In genomic region chr12:108393637-108394036, GRCm38 (mm10) we compare ENCODE assay signal across 7 mouse cellular contexts. TPM values are rescaled to one million over a fixed set of nuclear protein-coding genes. Genes with fewer than 3 reads are reported as not detected.
A peak's percentile ranks its signal among the peaks of the same experiment; 100 is the strongest.
DNase-seq lines count a peak whose midpoint lies in the region; ATAC-seq lines count a peak whose summit lies in the region.

No protein-coding gene starts in this region.

- H3K4me3 ChIP-seq in kidney, embryonic 14.5 days (ENCODE audit: low read length) = no peak overlapping the region

- H3K9me3 ChIP-seq in kidney, embryonic 14.5 days (ENCODE audit: control insufficient read depth, low read length) = no peaks in the 10 kb centered on the region

- DNase-seq in MN1 (ENCODE audit: low spot score) = peak; percentile 73
- peak; percentile 86 to 89 for DNase-seq in adrenal gland, adult 18-20 months (ENCODE audit: low spot score in 2 of 2)
- peak; percentile 99 for DNase-seq in heart, adult 11 months
- peak; percentile 87 for DNase-seq in ovary, adult 18-20 months (ENCODE audit: low spot score)
- DNase-seq in right cerebral cortex, postnatal 25 days = no peak
- DNase-seq in left cerebral cortex, adult 11 months (ENCODE audit: low spot score) = no peak

- no peak overlapping the region for H3K4me2 ChIP-seq in kidney, embryonic 14.5 days (replicated peaks; ENCODE audit: low read depth, low read length)

- peak overlapping the region; percentile 15; the same call in 1 of the 2 replicates for H3K27ac ChIP-seq in kidney, embryonic 14.5 days (ENCODE audit: low read depth, low read length)

- 66% methylated on average over 4 of the region's 4 CpGs for WGBS in kidney, embryonic 14.5 days

- peak; percentile 59; the same call in 1 of the 2 replicates for ATAC-seq in kidney, embryonic 14.5 days (ENCODE audit: low FRiP score, low TSS enrichment)

- H3K9ac ChIP-seq in kidney, embryonic 14.5 days (ENCODE audit: low read depth, low read length) = no peak overlapping the region

- no peaks in the 10 kb centered on the region for H3K27me3 ChIP-seq in kidney, embryonic 14.5 days (ENCODE audit: control insufficient read depth, insufficient read depth, low read length)

- H3K4me1 ChIP-seq in kidney, embryonic 14.5 days (ENCODE audit: control insufficient read depth, insufficient read depth, low read length) = peaks cover 30% of the 10 kb centered on the region

- no peaks in the 10 kb centered on the region for H3K36me3 ChIP-seq in kidney, embryonic 14.5 days (ENCODE audit: control insufficient read depth, insufficient read depth, low read length)

RNA-seq across cellular contexts. Expression of gene Eml1, which starts 22.9 kb away (rescaled TPM):
- total RNA-seq in adrenal gland, adult 18-20 months (2021) = 10 to 100 TPM; 19.7 to 19.9 TPM
- 31.3 and 56.5 TPM in 2 replicates for polyA plus RNA-seq in kidney, embryonic 14.5 days (2014; fragmentation: Nextera tagmentation; extraction: Ambion mirVana)

RNA-seq across cellular contexts. Expression of gene Cyp46a1, which starts 59.5 kb away (rescaled TPM):
- 1 to 10 TPM; 1.7 to 2.1 TPM for total RNA-seq in adrenal gland, adult 18-20 months (2021)
- 4.7 and 5.8 TPM in 2 replicates for polyA plus RNA-seq in kidney, embryonic 14.5 days (2014; fragmentation: Nextera tagmentation; extraction: Ambion mirVana)

Comparison
In these comparisons a context has a peak if more than half of its experiments do, and no peak if none do; other contexts are left out.
1. DNase-seq: peak in MN1 (single experiment), adrenal gland, adult 18-20 months (2 of 2), heart, adult 11 months (single experiment) and ovary, adult 18-20 months (single experiment); none in right cerebral cortex, postnatal 25 days (single experiment) and left cerebral cortex, adult 11 months (single experiment).